Mouse (Mus musculus) small intestine, adult 2 months (tissue): ENCODE measurements around the gene Tnpo3.

Experiments used
- CTCF ChIP-seq: fragments of 200-500 bp; IDR thresholded peaks from 2 replicates; pipeline ENCODE4 v1.5.1; 2012; ENCODE audit warnings: low read depth, mild to moderate bottlenecking, control low read depth, inconsistent platforms, low read length, moderate library complexity, mixed read lengths; ENCODE audit not compliant: insufficient replicate concordance, insufficient read length; ENCODE audit errors: extremely low read depth
- POLR2A ChIP-seq: fragments of 200-500 bp; IDR thresholded peaks from 2 replicates; pipeline ENCODE4 v1.6.1; 2012; ENCODE audit warnings: low read depth, mild to moderate bottlenecking, control low read depth, inconsistent platforms, low read length, moderate library complexity

DNA sequence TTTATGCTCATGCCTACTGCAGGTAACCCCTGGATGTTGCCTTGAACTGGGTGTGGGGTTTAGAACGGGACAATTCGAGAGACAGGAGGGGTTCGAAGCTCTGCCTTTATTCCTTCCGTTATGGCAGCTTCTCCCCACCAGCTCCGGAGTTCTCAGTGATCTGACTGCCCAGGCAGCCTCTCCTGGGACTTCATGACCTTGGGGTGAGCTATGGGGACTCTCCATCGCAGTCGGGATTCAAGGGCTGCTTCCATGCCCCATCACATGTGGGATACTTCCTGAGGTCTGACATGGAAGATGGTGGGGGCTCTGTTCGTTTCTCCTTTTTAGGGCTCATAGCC lies 81.6 kb downstream of the Tnpo3 start:
- TF ChIP-seq CTCF (no peak), POLR2A (0 out of 2 replicates have a peak, but pooled peaks have one; percentile 13)
